Mouse (Mus musculus): ENCODE results near the gene Dlg2. TPM values are rescaled to one million over a fixed set of nuclear protein-coding genes. Genes with fewer than 3 reads are reported as not detected.

Gene Dlg2
- polyA plus RNA-seq, 1 experiment = 7.6 TPM

DNA sequence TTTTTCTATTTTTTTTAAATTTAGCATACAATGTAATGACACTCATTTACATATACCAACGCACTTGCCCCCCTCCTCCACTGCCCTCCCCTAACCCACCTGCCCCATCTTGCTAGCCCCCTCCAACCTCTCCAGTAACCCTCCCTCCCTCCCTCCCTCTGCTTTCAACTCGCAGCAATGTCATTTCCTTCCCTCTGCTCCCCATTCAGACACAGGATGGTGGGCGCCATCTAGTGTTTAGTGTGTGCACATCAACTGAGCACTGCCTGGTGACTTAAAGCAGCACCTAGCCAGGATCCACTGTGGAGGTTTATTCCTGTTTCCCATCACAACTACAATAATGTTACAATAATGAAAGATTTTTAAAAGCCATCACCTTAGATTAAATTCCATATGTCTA lies 1617.4 kb downstream of the Dlg2 start:
- Histone ChIP-seq H3K4me1 (ENCODE audit: control insufficient read depth, insufficient read depth, insufficient read length, low read length) (no peaks in the 10 kb centered on the region), H3K4me3 (ENCODE audit: insufficient read depth, low read depth, low read length) (no peak overlapping the region), H3K27ac (replicated peaks; ENCODE audit: low read depth, low read length) (no peak overlapping the region)

DNA sequence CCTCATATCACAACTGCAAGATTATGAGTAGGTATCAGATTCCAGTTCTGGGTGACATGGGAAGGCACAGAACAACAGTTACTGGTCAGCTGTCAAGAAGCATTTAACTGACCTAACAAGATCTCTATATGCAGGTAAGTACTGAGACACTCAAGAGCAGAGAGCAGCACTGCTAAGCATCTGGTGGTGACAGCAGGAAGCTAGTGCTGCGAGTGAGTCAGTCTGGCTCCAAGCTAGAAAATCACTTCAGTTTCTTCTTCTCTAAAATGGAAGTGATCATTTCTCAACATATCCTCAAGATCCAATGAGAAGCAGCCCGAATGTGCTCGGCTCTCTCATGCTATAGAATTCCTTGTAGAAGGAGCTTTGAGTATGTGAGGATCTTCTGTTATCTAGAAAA lies 1618.7 kb downstream of the Dlg2 start:
- H3K27ac ChIP-seq (replicated peaks; ENCODE audit: low read depth, low read length) = no peak overlapping the region
- no peaks in the 10 kb centered on the region for H3K4me1 ChIP-seq (ENCODE audit: control insufficient read depth, insufficient read depth, insufficient read length, low read length)
- H3K4me3 ChIP-seq (ENCODE audit: insufficient read depth, low read depth, low read length) = no peak overlapping the region

DNA sequence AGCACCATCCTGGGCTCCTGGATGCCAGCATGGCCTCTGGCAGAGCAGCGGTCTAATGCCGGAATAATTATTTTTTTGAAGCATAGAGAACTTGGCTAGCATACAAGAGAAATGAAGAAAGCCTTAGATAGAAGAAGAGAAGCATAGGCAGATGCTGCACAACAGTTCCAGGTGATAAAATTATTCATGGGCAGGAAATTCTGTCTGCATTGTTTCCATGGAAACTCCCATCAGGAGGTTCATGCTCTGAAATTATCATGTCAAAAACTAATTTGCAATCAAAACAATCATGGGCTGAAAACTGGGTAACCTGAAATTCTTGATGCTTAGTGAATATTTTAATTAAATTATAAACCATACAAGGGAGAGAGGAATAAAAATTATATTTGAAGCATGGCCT lies 1624.4 kb downstream of the Dlg2 start:
- no peak overlapping the region for H3K4me3 ChIP-seq (ENCODE audit: insufficient read depth, low read depth, low read length)
- no peaks in the 10 kb centered on the region for H3K4me1 ChIP-seq (ENCODE audit: control insufficient read depth, insufficient read depth, insufficient read length, low read length)
- H3K27ac ChIP-seq (replicated peaks; ENCODE audit: low read depth, low read length) = no peak overlapping the region

DNA sequence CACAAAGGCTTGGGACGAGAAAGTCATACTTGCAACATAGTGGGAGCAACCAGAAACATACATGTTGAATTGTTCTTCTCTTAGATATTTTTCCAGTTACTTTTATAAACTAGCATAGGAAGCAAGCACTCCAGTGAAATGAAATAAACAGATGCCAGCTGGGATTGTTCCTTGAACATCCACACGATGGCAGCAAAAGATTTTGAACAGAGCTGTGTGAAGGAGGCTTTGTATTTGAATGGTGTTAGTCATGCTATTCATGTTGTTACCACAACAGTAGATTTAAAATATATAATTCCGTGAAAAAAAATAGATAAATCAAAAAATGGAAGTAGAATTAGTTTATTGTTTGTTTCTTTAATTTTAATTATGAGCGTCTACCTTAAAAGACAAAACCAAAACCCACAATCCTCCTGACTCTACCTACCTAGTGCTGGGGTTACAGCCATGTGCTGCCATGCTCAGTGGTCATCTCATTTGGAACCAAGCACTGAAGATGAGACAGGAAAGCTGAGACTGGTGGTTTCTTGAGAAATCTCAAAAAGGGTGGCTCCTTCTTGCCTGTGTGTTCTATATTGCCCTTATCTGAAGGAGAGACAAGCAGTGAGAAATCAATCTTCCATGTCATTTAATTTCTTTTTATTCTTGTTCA lies 1626.5 kb downstream of the Dlg2 start:
- no peak overlapping the region for H3K27ac ChIP-seq (replicated peaks; ENCODE audit: low read depth, low read length)
- no peak overlapping the region for H3K4me3 ChIP-seq (ENCODE audit: insufficient read depth, low read depth, low read length)
- no peaks in the 10 kb centered on the region for H3K4me1 ChIP-seq (ENCODE audit: control insufficient read depth, insufficient read depth, insufficient read length, low read length)

DNA sequence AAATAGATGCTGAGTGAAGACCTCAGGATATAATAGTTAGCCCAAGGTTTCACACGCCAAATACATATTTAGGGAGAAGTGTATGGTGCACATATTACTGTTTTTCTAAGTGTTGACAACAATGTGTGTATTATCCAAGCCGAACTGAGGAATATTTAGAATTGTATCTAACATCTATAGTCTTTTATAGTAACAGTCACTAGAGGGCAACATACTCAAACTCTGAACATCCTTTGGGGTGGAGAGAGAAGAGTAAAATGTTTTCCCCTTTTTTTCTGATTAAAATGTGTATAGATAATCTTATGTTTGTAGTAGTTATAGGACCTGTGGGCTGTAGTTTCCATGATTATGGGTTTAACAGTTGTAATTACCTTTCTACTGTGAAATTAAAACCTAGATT lies 1629.0 kb downstream of the Dlg2 start:
- no peak overlapping the region for H3K27ac ChIP-seq (replicated peaks; ENCODE audit: low read depth, low read length)
- H3K4me3 ChIP-seq (ENCODE audit: insufficient read depth, low read depth, low read length) = no peak overlapping the region
- no peaks in the 10 kb centered on the region for H3K4me1 ChIP-seq (ENCODE audit: control insufficient read depth, insufficient read depth, insufficient read length, low read length)

DNA sequence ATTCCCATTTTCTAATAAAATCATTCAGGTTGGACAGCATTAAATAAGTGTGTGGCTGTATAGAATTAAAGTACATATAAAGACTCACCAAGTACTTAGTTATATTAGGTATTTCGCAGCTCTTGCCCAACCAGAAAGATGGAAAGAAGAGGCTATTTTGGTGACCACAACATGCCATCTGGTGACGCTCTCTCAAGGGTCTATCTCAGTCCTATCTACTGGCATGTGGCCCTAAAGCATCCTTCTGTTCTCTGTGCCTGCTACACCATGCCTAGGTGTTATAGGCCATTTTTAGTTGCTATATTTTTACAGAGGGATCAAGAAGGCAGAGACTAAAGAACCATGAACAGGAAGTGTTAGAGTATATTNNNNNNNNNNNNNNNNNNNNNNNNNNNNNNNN lies 1629.5 kb downstream of the Dlg2 start:
- H3K27ac ChIP-seq (replicated peaks; ENCODE audit: low read depth, low read length) = no peak overlapping the region
- H3K4me1 ChIP-seq (ENCODE audit: control insufficient read depth, insufficient read depth, insufficient read length, low read length) = no peaks in the 10 kb centered on the region
- no peak overlapping the region for H3K4me3 ChIP-seq (ENCODE audit: insufficient read depth, low read depth, low read length)

DNA sequence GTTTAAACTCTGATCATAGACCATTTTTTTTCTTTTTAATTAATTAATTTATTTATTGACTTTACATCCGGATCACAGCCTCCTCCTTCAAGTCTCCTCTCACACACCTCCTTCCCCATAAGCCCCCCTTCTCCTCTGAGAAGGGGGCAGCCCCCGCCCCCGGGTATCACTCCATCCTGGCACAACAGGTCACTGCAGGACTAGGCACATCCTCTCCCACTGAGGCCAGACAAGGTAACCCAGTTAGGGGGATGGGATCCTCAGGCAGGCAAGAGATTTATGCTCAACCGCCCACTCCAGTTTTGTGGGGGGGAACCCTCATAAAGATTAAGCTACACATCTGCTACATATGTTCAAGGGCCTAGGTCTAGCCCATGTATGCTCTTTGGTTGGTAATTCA lies 1636.6 kb downstream of the Dlg2 start:
- H3K4me1 ChIP-seq (ENCODE audit: control insufficient read depth, insufficient read depth, insufficient read length, low read length) = no peaks in the 10 kb centered on the region
- H3K4me3 ChIP-seq (ENCODE audit: insufficient read depth, low read depth, low read length) = no peak overlapping the region
- no peak overlapping the region for H3K27ac ChIP-seq (replicated peaks; ENCODE audit: low read depth, low read length)

DNA sequence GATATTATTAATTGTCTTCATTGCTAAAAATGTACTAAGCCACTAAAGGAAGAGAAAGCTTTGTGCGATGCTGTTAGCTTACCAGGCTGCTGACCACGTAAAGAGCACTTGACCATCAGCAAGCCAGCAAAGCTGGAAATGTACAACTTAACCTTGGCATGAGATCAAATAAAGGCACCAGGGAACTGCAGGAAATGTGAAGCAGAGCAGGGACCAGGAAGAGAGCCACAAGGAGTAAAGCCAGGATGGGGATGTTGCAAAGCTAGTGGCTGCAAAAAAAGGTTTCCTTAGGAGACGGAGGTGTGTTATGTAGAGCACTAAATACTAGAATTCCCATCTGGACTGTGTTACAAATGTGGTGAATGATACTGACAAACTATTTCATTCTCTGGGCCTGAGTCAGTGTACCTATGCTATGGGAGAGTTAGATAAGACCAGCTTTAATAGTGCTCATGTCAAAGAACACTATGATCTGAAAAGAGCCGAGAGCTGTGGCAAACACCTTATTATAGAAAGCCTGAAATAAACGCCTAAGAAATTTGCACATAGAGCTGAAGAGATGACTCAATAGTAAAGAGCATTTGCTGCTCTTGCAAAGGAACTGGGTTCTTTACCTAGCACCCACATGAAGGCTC lies 1638.9 kb downstream of the Dlg2 start:
- H3K4me3 ChIP-seq (ENCODE audit: insufficient read depth, low read depth, low read length) = no peak overlapping the region
- no peak overlapping the region for H3K27ac ChIP-seq (replicated peaks; ENCODE audit: low read depth, low read length)
- no peaks in the 10 kb centered on the region for H3K4me1 ChIP-seq (ENCODE audit: control insufficient read depth, insufficient read depth, insufficient read length, low read length)

DNA sequence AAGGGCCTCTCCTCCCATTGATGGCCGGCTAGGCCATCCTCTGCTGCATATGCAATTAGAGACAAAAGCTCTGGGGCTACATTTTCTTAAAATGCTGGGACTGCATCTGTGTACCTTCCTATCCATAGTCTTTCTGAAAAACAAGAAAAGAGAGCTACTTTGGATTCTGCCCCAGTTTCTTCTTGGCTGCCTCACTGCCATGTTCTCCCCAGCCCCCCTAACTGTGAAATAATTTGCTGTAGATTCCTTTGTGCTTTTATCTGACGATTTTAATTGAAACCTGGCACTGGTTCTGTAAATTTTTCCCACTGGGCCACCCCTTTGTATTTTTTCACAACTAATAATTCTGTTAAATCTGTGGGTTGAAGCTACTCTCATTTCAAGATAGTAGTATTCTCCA lies 1646.8 kb downstream of the Dlg2 start:
- H3K4me3 ChIP-seq (ENCODE audit: insufficient read depth, low read depth, low read length) = no peak overlapping the region
- H3K27ac ChIP-seq (replicated peaks; ENCODE audit: low read depth, low read length) = no peak overlapping the region
- H3K4me1 ChIP-seq (ENCODE audit: control insufficient read depth, insufficient read depth, insufficient read length, low read length) = no peaks in the 10 kb centered on the region

DNA sequence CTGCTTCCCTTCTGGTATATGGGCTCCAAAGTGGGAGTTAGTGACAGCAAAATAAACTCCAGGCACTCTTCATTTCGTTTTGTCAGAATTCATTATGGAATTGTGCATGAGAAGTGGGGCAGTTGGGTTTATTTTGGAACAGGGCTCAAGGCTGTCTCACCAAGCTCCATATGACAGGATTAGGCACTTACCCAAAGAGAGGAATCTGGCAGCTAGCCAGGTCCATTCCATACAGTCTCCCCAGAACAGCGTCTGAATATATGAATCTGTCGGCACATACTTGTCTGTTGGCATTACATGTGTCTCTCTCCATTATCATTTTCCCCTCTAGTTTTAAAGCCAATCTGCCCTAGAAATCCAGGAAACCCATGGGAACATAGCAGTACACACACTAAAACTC lies 1649.4 kb downstream of the Dlg2 start:
- H3K27ac ChIP-seq (replicated peaks; ENCODE audit: low read depth, low read length) = no peak overlapping the region
- no peak overlapping the region for H3K4me3 ChIP-seq (ENCODE audit: insufficient read depth, low read depth, low read length)
- no peaks in the 10 kb centered on the region for H3K4me1 ChIP-seq (ENCODE audit: control insufficient read depth, insufficient read depth, insufficient read length, low read length)

DNA sequence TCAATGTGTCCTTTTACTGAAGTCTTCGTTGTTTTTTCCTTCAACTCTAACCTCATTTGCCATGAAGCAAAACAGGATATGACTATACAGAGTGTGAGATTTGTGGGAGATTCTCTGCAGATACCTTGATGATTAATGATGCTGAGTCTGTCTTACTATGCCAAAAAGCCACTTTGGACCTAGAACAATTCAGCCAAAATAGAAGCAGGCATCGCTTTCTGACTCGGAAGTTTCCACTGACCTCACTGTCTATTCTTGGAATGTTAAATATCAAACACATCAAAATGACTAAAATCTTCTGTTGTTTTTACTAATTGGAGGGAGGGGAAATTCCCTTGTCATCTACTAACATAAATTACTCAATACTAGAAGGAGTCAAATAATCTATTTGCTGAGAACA lies 1657.8 kb downstream of the Dlg2 start:
- Histone ChIP-seq H3K4me3 (ENCODE audit: insufficient read depth, low read depth, low read length) (no peak overlapping the region), H3K27ac (replicated peaks; ENCODE audit: low read depth, low read length) (no peak overlapping the region), H3K4me1 (ENCODE audit: control insufficient read depth, insufficient read depth, insufficient read length, low read length) (no peaks in the 10 kb centered on the region)

DNA sequence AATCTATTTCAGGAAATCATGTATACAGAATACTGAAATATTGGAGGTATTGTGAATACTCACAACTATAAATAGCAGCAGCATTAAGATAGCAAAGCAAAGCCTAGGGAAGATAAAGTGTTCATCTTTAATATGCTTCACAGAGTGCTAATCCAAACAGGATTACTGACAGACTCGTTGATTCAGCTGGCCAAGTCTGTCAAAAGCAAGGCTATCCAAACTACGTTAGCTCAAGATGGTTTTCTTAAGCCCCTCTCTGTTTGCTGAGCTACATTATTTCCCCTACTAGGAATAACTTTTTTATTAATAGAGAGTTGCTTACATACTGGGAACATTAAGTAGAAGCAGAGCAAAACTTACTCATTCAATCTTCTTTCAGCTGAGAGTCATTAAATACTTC lies 1659.2 kb downstream of the Dlg2 start:
- H3K27ac ChIP-seq (replicated peaks; ENCODE audit: low read depth, low read length) = no peak overlapping the region
- H3K4me3 ChIP-seq (ENCODE audit: insufficient read depth, low read depth, low read length) = no peak overlapping the region

DNA sequence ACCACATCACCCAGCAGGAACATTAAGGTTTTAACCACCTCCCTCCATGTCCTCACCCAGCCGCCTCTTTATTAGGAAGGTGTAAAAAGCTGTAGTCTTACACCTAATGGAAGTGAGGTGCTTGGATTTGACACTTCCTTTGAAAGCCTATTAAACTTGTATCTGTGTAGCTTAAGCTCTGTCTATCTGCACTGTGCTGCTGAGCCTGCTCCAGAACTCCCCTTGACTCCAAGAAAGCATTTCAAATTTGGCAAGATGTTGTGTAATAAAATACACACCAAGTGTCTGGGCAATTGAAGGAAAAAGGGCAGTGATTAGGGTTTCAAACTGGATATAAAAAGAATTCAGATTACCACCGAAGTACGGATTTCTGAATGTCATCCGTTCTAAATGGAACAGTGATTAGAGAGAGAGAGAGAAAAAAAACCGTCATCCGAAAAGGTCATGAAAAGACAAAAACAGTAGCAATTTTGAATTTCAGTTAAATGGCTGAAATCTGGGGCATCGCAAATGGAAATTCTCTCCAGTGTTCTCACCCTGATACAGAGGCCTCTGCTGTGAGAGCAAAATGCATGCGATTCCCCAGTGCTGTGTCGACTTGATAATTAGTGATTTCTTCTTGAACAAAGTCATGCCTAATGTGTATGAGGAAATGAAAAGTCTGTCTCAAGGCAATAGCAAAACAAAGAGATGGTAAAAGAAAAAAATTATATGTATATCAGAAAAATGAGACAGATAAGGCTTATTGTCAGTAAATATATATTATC lies 1663.8 kb downstream of the Dlg2 start:
- no peaks in the 10 kb centered on the region for H3K4me1 ChIP-seq (ENCODE audit: control insufficient read depth, insufficient read depth, insufficient read length, low read length)
- H3K4me3 ChIP-seq (ENCODE audit: insufficient read depth, low read depth, low read length) = no peak overlapping the region
- H3K27ac ChIP-seq (replicated peaks; ENCODE audit: low read depth, low read length) = no peak overlapping the region

More for the DNA sequence above, 1659.2 kb downstream of the Dlg2 start:
- no peaks in the 10 kb centered on the region for H3K4me1 ChIP-seq (ENCODE audit: control insufficient read depth, insufficient read depth, insufficient read length, low read length)

DNA sequence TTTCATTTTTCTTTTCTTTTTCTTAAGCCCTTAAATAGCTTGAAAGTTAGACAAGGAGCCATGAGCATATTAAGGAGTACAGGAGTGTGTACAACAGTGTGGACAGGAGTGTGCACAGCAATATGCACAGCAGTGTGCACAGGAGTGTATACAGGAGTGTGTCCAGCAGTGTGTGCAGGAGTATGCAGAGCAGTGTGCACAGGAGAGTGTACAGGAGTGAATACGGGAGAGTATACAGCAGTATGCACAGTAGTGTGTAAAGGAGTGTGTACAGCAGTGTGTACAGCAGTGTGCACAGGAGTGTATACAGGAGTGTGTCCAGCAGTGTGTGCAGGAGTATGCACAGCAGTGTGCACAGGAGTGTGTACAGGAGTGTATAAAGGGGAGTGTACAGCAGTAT lies 1671.0 kb downstream of the Dlg2 start:
- Histone ChIP-seq H3K27ac (replicated peaks; ENCODE audit: low read depth, low read length) (no peak overlapping the region), H3K4me1 (ENCODE audit: control insufficient read depth, insufficient read depth, insufficient read length, low read length) (no peaks in the 10 kb centered on the region)

DNA sequence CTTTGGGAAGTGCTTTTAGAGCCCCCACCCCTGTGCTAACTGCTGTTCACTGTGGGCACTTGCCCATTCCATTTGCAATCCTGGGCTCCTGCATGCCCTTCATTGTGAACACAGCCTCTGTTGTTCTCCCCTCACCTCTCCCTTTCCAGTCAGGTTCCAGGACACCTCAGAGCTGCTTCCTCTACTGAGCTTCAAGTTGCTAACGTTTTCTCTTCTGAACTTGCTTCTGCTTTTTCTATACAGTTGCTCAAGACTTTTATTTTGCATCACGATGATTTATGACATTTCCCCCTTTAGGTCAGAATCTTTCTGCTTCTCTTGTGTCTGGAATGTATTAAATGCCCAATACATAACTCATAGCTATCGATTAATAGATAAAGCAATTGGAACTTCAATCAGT lies 1674.3 kb downstream of the Dlg2 start:
- Histone ChIP-seq H3K27ac (replicated peaks; ENCODE audit: low read depth, low read length) (no peak overlapping the region), H3K4me1 (ENCODE audit: control insufficient read depth, insufficient read depth, insufficient read length, low read length) (no peaks in the 10 kb centered on the region), H3K4me3 (ENCODE audit: insufficient read depth, low read depth, low read length) (no peak overlapping the region)

More for the DNA sequence above, 1671.0 kb downstream of the Dlg2 start:
- H3K4me3 ChIP-seq (ENCODE audit: insufficient read depth, low read depth, low read length) = no peak overlapping the region

DNA sequence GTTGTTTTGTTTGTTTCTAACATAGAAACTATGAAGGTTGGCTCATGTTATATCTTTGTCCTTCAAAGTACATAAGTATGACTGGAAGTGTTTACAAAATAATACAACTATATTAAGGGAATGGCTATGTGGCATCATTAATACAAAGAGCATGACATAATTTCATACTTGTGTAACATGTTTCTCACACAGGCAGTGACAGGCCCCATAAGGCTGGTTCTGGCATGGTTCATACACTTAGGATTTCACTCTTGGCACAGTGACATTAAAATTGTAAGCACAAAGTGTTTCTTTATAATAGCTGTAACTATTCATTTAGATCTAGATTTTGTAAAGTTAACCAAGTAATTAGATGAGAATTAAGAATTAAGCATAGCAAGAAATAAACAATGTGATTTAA lies 1678.1 kb downstream of the Dlg2 start:
- Histone ChIP-seq H3K4me3 (ENCODE audit: insufficient read depth, low read depth, low read length) (no peak overlapping the region), H3K4me1 (ENCODE audit: control insufficient read depth, insufficient read depth, insufficient read length, low read length) (no peaks in the 10 kb centered on the region), H3K27ac (replicated peaks; ENCODE audit: low read depth, low read length) (no peak overlapping the region)
